Mouse (Mus musculus) natural killer cell, adult 2 months (primary cell): ENCODE measurements around the gene Crybb3.

Experiments used
- DNase-seq, 2 experiments: peaks; one replicate each; pipeline ENCODE4 v3.0.0; 2022; ENCODE audit warnings: low spot score in 2 of 2

Gene Crybb3

DNA sequence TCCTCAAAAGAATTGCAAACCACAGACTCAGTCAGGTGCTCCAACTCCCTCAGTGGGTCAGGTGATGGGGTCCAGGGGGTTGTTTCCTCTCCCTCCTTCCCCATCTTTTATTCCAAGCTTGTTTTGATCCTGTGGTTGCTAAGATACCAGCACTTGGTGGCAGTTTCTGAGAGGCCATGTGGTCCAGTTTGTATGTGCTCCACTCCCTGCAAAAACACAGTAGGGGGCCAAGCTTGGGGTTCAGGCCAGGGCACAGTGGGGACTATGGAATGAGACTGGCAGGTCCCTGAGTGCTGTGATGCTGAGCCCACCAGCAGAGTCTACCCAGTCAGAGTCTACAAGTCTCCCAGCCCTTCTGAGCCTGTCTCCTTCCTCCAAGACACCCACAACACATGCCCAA lies 31.5 kb downstream of the Crybb3 start:
- DNase-seq: no peak

DNA sequence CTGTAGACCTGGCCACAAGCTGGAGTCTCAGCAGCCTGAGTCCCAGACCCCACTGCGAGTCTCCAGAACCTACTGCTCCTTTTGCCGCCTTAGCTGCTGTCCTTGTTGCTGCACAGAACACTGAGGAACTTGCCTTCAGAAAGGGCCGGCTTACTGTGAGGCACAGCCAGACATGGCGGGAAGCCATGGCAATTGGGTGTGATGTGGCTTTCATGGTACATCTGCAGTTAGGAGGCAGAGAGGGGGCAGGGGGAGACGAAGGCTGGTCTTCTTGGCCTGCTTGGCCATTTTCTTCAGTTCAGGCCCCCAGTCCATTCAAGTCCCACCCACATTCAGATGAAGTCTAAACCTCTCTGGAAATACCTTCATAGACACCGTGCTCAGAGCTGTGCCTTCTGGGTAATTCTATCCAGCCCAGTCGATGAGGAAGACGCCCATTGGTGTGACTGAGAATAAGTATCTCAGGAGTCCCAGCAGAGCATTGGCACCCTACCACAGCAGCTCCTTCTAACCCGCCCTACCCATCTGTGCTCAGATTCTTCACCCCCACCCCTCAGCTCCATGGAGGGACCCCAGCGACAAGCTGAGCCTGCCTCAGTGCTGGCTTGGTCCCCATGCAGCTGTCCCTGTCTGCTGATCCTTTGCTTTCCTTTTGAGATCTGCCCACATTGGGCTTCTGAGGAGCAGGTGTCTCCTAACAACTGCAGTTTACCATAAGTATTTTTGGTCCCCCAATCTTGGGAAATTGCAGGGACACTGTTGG lies 35.7 kb downstream of the Crybb3 start:
- no peak for DNase-seq

DNA sequence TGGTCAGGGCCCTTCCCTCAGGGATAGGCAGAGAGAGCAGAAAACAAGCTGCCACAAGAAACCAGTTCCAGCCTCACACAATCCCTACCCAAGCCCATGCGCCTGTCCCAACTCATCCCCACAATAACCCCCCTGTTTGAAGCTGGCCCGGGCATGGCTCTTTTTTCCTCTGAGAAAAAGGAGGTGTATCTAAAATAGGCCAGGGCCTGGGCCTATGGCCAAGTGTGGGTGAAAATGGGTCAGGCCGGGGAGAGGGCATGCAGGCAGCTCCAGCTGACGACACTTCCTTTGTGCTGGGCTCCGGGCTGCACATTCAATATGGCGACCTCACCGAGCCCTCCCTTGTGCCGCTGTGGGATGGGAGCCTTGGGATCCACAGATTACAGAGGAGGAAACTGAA lies 37.9 kb downstream of the Crybb3 start:
- no peak for DNase-seq

DNA sequence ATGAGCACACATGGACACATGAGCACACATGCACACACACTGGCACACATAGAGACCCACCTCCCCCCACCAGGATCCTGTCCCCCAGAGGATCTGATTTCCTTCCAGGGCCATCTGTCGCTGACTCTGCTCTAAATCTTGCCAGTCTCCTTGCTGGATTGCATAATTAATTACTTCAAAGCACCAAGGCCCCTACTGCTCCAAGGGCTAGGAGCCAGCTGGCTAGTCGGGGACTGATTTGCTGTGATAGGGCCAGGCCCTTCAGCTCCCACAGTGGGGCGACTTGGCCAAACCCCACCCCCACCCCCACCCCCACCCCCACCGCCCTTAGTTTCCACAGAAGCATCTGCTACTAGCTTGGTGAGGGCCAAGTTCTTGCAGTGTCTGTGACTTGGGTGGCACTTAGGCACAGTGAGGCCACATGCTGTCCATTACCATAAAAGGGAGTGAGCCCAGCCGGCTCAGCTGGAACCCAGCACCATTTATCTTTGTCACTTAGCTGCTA lies 39.8 kb downstream of the Crybb3 start:
- DNase-seq: no peak

DNA sequence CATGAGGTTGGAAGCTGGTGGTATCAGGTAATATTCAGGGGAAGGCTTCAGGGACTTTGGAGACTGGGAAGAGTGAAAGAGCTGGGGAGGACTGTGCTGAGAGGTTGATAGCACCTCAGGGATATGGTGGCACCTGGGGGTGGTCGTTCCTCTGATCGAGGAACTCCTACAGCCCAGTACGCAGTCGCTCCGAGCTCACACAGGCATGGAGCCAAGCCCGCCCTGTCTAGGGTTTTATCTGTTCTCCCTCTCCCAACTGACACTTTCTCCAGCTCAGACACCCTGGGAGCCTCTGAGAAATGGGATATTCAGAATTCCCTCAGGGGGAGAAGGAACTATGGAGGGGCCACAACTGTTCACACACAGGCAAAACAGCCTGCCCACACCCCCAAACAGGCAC lies 40.6 kb downstream of the Crybb3 start:
- no peak for DNase-seq

DNA sequence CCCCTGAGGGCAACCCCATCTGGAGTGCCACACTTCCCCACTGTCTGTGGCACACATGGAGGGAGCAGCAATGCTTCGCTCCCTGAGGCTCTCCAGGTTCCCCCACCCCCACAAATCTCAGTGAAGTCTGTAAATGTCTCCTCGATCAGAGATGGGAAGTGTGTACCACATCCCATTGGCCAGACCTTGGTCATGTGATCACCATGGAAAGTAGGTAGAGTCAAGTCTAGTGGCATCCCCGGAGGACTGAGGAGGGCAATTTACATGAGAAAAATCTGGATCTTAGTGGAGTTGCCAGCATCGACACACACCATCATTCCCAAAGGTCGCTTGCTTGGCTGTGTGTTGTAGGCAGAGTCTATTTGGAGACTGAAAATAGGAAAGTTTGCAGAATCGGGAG lies 42.8 kb downstream of the Crybb3 start:
- DNase-seq: no peak

DNA sequence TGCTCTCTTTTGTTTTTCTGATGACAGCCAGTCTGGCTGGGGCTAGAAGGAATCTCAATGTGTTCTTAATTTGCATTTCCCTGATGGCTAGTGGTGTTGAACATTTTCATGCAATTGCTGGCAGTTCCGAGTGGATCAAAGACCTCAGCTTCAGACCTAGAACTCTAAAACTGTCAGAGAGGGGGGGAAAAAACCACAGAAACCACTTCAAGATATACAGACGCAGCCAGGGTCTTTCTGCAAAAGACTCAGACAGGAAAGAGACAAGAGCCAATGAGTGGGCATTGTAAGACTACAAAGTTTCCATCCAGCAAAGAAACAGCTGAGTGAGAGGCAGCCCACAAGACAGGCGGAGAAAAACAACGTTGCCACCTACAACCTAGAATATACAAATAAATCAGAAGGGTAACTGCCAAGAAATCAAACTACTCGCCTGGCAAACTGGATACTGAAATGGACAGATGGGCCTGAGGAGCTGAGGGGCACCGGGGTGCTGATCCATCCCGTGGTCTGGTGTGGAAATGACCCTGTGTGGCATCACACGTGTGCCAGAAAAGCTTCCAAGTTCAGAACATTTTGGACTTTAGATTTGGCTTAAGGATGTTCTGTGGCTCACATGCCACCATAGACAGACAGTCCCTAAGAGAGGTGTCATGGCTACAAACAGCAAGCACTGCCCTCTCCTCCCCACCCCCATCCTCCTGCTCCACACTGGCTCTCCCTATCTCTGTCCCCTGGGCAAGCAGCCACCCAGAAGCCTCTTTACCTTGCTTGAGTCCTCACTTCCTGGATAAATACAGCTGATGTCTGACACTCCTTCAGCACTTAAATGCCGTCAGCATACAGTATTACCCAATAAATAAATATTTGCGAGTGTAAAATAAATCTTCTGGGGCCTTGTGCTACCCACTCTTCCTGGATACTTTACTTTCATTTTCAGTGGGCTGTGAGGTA lies 46.0 kb downstream of the Crybb3 start:
- peak; percentile 58 for DNase-seq

DNA sequence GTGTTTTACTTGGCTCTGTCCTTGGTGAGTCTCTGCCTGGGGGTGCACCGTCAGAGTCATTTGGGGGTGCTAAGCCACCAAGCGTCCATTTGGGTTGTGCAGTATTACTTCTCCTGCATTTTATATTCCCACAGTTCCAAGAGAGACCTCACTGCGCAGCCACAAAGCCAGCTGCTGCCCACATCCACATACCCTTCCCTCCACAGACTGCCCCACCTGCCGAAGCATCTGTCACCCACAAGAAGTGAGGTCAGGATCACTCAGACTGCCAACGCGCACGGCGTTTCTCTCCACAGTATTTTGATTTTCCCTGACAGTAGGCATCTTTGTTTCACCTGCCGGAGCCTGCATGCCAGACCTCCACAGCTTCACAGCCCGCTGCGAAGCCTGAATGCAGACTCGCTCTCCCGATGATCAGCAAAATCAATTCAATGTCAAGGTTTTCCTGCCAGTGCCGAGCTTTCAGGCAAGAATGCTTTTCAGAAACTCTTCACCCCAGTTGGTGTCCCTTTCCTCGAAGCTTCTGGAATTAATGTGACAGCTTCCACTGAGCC lies 50.1 kb downstream of the Crybb3 start:
- no peak for DNase-seq

DNA sequence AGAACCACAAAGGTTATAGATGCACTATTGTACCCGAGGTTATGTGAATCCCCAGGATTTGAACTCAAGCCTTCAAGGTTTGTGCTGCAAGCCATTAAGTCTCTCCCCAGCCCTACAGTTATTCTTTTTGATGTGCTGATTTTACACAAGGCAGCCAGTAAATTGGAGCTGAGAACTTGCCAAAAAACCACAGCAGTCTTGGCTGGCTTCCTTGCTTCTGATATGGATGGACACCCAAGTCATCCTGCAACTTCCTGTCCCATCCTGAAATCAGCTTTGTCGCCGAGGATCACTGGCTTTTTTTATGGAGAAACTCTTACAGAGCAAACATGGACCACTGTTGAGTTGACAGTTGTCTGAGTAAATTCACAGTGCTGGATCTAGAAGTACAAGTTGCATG lies 51.3 kb downstream of the Crybb3 start:
- no peak for DNase-seq

DNA sequence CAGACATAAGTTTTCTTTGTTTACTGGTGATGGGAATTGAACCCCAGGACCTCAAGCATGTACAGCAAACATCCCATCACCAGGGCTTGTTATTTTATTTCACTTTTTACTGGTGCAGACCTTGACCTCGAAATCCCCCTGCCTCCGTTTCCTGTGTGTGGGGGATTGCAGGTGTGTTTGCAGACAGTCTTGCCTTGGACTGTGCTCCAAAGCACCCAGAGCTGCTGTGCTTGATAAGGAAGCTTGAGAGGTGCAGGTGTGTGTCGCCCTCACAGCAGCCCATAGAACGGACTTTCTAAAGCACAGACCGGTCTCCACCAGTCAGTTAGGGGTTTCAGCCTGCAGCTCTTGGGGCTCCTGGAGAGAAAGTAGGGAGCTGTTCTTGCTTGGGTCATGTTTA lies 54.7 kb downstream of the Crybb3 start:
- no peak for DNase-seq
